Mouse (Mus musculus) frontal cortex, postnatal 10 days (tissue): Measurements from ENCODE around the gene Gon7.
A peak's percentile ranks its signal among the peaks of the same experiment; 100 is the strongest.

Experiments used
- DNase-seq, 2 experiments: peaks; one replicate each; pipeline ENCODE4 v3.0.0; 2022; ENCODE audit warnings: low spot score in 2 of 2, mixed read lengths in 1 of 2

Gon7 gene

GRCm38 (mm10) chr12:102757689-102758402 lies at the start of gene Gon7, which contains the start of the genes Gm28051 and Ubr7:
Gene Gon7, minus strand, starts transcription at chr12:102757803.
Gene Gm28051, minus strand, starts transcription at chr12:102757765.
Gene Ubr7, plus strand, starts transcription at chr12:102757967.
- peak; percentile 95 to 96 for DNase-seq

DNA sequence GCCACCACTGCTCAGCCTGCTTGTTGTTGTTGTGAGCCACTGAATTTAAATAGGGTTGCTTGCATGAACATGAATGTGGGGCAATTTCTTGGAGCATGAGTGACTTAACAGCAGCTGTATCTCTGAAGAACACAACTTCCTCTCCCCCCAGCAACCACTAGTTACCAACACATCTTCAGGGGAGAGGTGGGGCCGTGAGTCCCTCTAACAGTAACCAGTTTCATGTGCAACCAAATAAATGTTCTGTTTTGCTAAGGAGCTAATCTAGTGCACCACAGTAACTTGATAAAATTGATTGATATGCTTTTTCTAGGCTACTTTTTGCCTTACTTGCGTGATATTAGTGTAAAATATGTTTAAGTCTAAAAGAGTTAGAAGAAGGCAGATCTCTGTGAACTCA lies 41.9 kb upstream of the Gon7 start:
- no peak for DNase-seq

DNA sequence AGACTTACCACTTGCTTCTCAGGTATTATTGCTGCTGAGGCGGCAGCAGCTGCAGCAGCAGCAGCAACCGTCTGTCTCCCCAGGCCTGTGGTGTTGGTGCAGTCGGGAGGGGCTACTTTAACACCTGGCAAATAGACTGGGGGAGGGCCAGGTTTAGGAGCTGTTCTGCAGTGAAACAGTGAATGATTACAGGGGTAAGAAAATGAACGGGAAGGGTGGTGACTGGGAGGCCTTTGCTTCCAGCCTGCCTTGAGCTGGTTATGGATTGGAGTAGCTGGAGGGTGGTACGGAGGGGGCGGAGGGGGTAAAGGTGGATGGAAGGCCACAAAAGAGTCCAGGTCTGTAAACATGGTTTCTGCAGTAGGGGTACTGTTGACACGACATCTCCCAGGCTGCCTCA lies 30.3 kb upstream of the Gon7 start:
- DNase-seq: no peak

DNA sequence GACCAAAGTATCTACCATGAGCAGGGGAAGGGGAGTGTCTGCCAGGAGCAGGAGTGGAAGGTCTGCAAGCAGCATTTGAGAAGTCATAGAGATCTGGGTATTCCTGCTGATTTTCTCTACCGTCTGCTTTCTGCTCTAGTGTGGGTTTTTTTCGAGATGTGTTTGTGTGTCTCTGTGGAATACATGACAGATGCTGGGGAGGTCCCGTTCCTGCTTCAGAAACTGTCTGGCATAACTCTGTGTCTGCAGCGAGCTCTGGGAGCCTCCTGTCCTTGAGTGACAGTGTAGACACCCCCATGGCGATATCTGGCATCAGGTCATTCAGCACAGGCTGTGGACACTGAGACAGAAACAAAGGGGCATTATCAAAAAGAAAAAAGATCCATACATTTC lies 28.0 kb upstream of the Gon7 start:
- no peak for DNase-seq

GRCm38 (mm10) chr12:102784899-102785592 lies 27.4 kb upstream of the Gon7 start:
- no peak for DNase-seq

DNA sequence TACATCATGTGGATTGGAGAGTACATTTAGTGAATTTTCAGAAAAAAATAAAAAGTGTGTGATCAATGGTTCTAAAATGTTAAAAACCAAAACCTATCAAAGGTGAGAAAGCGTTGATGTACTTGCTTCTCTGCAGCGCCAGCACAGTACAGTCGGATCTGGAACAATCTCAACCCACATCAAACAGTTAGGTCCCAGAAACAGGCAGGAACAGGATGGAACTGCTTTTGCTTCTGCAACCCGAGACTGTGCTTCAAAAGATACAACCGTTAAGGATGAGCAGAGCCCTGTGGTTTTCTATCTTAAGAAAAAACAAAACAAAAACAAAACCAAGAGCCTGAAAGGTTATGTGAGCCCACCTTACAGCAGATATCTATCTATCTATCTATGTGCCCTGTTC lies 25.2 kb upstream of the Gon7 start:
- no peak for DNase-seq

GRCm38 (mm10) chr12:102779452-102779851 lies 21.8 kb upstream of the Gon7 start:
- DNase-seq: no peak

DNA sequence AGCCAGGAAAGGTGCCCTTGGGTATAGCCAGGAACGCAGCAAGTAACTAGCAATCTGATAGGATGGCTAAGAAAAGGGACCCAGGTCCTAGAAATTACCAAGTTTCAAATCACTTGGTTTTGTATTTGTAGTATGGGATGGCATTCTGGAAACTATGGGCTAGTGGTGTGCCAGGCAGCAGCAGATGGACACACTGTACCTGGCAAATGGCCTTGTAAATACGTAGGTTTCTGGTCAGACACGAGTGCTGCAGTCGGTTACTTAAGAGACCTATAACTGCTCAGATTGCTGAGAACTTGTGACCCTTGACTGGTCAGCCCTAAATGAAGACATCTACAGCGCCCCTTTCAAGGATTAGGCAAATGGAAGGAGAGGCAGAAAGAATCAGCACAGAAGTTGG lies 20.5 kb upstream of the Gon7 start:
- no peak for DNase-seq

- DNase-seq: no peak
These were observed 18.4 kb upstream of the Gon7 start for GRCm38 (mm10) chr12:102776035-102776434.

GRCm38 (mm10) chr12:102772676-102773075 lies 15.1 kb upstream of the Gon7 start:
- no peak for DNase-seq

DNA sequence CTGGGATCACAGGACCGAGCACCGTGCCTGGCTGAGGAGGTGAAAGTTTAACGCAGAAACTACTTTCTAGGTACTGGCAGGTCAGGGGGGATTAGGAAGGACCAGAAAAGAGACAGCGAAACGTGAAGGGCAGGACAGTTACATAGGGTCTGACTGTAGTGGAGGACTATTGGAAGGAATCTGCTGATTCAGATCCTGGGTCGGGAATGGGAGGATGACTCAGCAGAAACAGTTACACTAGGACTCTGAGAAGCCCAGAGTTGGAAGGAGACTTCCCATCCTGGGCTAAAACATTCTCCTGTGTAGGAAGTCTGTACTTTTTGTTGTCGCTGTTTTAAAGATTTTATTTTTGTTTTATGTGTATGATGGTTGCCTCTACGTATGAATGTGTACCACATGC lies 14.0 kb upstream of the Gon7 start:
- no peak for DNase-seq

DNA sequence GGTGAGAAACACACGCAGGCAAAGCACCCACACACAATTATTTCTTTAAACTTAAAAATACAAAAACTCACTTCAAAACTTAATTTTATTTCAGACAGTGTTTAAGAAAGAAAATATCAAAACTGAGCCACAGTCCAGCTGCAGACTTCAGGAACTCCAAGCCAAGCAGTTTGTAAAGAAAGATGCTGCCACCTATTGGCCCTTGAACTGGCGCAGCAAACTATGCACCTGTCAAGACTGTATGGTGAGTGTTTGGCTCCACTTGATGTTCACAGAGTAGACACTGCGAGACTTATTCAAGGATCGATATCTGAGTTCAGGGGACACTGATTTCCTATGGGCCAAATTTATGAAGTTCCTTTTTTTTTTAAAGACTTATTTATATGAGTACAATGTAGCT lies 11.4 kb upstream of the Gon7 start:
- DNase-seq: no peak

GRCm38 (mm10) chr12:102763696-102764095 lies 6.1 kb upstream of the Gon7 start:
- DNase-seq: no peak

DNA sequence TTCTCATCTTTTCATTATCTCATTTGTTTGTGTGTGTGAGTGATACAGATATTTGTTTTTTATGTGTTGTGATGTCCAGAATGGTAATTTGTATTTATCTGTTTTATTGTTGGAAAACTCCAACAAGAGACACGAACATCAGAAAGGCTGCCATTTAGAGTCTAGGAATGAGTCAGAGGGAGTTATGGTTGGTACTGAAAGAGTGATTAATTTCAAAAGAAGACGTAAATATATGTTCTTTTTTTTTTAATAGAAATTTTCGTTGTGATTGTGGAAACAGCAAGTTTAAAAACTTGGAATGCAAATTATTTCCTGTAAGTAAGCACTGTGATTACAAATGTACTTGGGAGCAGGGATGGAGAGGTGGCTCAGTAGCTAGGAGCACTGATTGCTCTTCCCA lies 4.1 kb upstream of the Gon7 start:
- no peak for DNase-seq

DNA sequence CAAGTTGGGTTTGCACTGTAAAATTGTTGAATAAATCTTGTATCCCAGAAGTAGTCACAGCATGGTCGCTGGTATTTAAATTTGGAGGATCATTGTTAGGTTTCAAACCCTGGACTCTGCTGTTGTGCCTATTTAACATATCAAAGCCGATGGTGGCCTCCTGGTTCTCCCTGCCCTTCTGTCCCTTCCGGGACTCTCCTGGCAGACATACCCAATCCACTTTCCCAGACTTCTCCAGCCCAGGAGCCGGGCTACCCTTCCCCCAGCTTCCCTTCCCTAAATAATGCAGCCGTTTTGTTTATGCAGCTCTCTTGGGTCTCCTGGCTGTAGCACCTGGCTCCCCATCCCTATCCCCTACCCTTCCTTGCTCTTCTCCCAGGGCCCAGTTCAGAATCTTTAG lies 1.3 kb upstream of the Gon7 start:
- DNase-seq: no peak

- DNase-seq: no peak
These were observed 777 bp upstream of the Gon7 start, which contains the start of gene Gm20604 for GRCm38 (mm10) chr12:102758403-102758756. Gene Gm20604, minus strand, starts transcription at chr12:102758672.

GRCm38 (mm10) chr12:102757055-102757688 lies 431 bp downstream of the Gon7 start:
- no peak for DNase-seq

GRCm38 (mm10) chr12:102756304-102756703 lies 1.3 kb downstream of the Gon7 start:
- DNase-seq: no peak

DNA sequence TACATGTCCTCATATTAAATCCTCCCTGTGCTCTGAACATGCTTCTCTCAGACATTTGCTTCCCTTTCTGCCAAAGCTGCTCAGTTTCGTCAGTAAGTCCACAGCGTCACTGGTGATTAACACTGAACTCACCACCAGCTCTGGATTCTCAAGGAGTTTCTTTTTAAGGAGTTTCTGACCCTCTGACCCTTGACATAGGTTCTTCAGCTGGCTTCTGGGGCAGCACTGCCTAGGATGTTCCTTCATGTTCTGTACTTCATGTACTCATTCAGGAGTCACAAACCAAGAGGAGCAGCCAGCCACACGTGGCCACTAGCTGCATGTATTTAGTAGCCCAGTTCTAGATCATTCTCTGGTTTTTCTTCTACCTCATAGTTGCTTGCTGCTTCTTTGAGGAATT lies 9.3 kb downstream of the Gon7 start:
- DNase-seq: no peak

- no peak for DNase-seq
These were observed 12.8 kb downstream of the Gon7 start for GRCm38 (mm10) chr12:102744839-102745238.

GRCm38 (mm10) chr12:102743589-102744574 lies 13.7 kb downstream of the Gon7 start, which contains the start of the genes Moap1 and Tmem251:
Gene Moap1, minus strand, starts transcription at chr12:102743661.
Gene Tmem251, plus strand, starts transcription at chr12:102743762.
- peak; percentile 80 to 88 for DNase-seq
